Mouse (Mus musculus): ENCODE results near the gene Slc27a1.

DNA sequence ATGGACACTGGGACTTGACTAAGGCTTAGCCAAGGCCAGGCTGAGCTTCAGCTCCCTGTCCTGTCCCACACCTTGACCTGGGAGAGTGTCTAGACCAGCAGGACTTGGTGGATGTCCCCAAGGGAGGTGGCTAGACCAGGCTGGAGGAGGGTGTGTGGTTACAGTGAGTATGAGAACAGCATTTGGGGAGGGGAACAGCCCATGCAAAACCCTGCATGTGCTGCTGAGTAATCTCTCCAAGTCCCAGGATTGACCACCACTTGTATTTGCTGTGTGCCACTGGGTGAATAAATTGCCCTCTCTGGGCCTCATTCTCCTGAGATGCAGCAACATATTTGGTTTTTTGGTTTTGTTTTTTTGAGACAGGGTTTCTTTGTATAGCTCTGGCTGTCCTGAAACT lies 29.7 kb downstream of the Slc27a1 start:
- no peak for TF ChIP-seq GATA1 (IDR thresholded peaks at IDR 0.05; ENCODE audit: borderline replicate concordance, low read length)
- no peak for TF ChIP-seq FLI1 (IDR thresholded peaks at IDR 0.05; ENCODE audit: low read length)

Measured in megakaryocyte, embryonic 14.5 days (primary cell).